Mouse (Mus musculus) embryonic facial prominence, embryonic 10.5 days (tissue): ENCODE results near the gene Sult2a7. TPM values are rescaled to one million over a fixed set of nuclear protein-coding genes. Genes with fewer than 3 reads are reported as not detected.

ENCODE experiments used
- DNase-seq: peaks from one replicate; pipeline ENCODE4 v3.0.0-alpha.2; 2017; ENCODE audit warnings: low spot score
- H3K27ac ChIP-seq: fragments of 300-500 bp; sonication (generic); replicated peaks from 2 replicates; pipeline ENCODE4 v1.5.1; 2016; ENCODE audit warnings: mild to moderate bottlenecking
- H3K27me3 ChIP-seq: fragments of 300-500 bp; sonication (generic); replicated peaks from 2 replicates; pipeline ENCODE4 v1.6.1; 2016; ENCODE audit warnings: low read depth, mild to moderate bottlenecking; ENCODE audit not compliant: poor library complexity, severe bottlenecking
- H3K36me3 ChIP-seq: fragments of 300-500 bp; sonication (generic); replicated peaks from 2 replicates; pipeline ENCODE4 v1.6.1; 2016; ENCODE audit warnings: mild to moderate bottlenecking, moderate library complexity
- H3K4me1 ChIP-seq: fragments of 300-500 bp; sonication (generic); 2 replicates; pipeline ENCODE4 v1.6.1; 2016
- H3K4me3 ChIP-seq: fragments of 300-500 bp; sonication (generic); 2 replicates; pipeline ENCODE4 v1.5.1; 2016; ENCODE audit warnings: mild to moderate bottlenecking, moderate library complexity
- H3K9me3 ChIP-seq: fragments of 300-500 bp; sonication (generic); 2 replicates; pipeline ENCODE4 v1.6.1; 2016; ENCODE audit warnings: mild to moderate bottlenecking
- WGBS: fragments of 180-500 bp; shearing (Covaris S2); methylation state at CpG from one replicate; pipeline ENCODE4 v1.1.7; 2016; 5-methylcytosine and 5-hydroxymethylcytosine counted together
- polyA plus RNA-seq: library from polyadenylated mRNA; unstranded; fragments of >200 nt; fragmentation: Nextera tagmentation; extraction: Ambion mirVana; gene quantifications from 2 replicates; pipeline ENCODE4 v1.2.1, GENCODE M21; 2016

The Sult2a7 gene
- polyA plus RNA-seq: not detected in 2 replicates

DNA sequence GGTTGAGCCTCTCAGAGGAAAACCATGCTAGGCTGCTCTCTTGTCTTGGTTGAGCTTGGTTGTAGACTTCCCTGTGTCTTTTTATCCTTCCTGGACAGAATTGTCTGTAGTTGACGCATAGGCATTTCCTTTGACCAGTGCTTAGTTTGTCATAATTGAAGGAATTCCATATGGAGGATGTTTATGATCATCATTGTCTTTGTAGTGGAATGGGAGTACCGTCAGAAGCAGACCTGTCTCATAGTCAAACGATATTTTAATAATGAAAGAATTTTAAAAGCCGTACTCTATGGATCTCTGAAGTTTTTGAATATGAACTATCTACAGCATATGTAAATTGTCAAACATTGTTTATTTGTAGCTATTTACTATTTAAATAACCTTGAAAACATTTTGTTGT, at the start of gene Sult2a7:
Gene Sult2a7 (minus strand): TSS at position 101 of the 400 bp plus-strand sequence.
- Histone ChIP-seq H3K9me3 (peaks cover 29% of the 10 kb centered on the region), H3K27me3 (no peaks in the 10 kb centered on the region), H3K4me3 (no peak within 1 kb of the TSS), H3K4me1 (no peaks in the 10 kb centered on the region), H3K36me3 (no peaks in the 10 kb centered on the region), H3K27ac (no peak within 1 kb of the TSS)
- DNase-seq: no peak
- 86% methylated on average over 4 of the region's 4 CpGs for WGBS

DNA sequence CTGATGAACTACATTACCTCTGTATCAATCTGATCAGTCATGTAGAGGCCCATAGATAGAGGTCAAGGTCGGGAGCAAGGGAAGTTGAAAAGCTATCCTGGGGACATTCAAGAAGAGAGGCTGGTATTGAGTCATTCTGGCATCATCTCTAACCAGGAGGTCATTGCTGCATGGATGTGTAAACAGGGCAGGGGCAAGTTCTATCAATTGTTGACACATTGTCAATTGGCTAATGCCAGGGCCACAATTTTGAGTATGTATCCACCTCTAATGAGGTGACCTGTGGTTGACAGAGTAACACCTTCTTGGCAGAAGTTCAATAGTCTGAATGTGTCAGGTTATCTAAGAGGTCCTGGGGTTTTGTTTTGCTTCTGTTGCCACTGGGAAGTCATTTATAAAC, 31.2 kb upstream of the Sult2a7 start:
- Histone ChIP-seq H3K4me1 (no peaks in the 10 kb centered on the region), H3K4me3 (no peak overlapping the region), H3K9me3 (peaks cover 52% of the 10 kb centered on the region), H3K27ac (no peak overlapping the region), H3K27me3 (no peaks in the 10 kb centered on the region), H3K36me3 (no peaks in the 10 kb centered on the region)
- DNase-seq: no peak
- WGBS: 67% methylated on average over 1 of the region's 1 CpGs

DNA sequence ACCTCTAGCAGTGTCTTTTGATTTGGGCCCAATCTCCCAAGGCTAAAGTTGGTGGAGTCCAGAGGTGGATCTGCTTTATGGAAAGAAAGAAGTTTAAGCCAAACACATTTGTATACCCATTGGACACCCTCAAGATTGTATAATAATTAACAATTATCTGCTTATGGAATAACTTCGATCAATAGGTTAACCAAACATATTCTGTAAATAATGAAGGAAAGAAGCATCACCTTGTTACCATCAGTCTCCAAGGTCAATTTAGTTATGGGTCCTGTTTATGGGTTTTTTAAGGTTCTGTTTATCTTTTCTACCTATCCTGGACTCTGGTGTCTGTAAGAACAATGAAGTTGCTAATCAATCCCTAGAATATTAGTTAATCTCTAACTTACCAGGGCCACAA, 28.6 kb upstream of the Sult2a7 start:
- H3K4me1 ChIP-seq: no peaks in the 10 kb centered on the region
- H3K36me3 ChIP-seq: no peaks in the 10 kb centered on the region
- no peaks in the 10 kb centered on the region for H3K27me3 ChIP-seq
- H3K27ac ChIP-seq: no peak overlapping the region
- H3K4me3 ChIP-seq: no peak overlapping the region
- 91% methylated on average over 1 of the region's 1 CpGs for WGBS
- DNase-seq: no peak
- H3K9me3 ChIP-seq: peaks cover 64% of the 10 kb centered on the region

DNA sequence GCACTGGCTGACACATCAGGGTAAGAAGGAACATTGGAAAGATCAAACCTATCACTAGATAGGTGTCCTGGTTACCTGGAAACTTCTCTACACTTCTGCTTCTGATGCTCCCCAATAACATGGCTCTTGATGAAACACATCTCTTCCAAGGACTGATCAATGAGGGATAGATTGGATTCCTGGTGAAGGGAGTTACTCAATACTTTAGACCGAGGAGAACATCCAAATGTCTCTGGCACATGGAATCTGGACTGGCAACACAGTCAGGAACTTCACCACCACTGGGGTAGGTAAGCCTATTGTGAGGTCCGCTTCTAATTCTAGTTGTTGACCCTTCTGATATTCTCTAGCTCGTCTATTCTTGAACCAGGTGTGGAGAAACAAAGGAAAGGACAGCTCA, 24.3 kb upstream of the Sult2a7 start:
- H3K27ac ChIP-seq: no peak overlapping the region
- DNase-seq: no peak
- no peaks in the 10 kb centered on the region for H3K36me3 ChIP-seq
- H3K4me1 ChIP-seq: no peaks in the 10 kb centered on the region
- H3K4me3 ChIP-seq: no peak overlapping the region
- peaks cover 76% of the 10 kb centered on the region for H3K9me3 ChIP-seq
- 72% methylated on average over 3 of the region's 3 CpGs for WGBS
- H3K27me3 ChIP-seq: no peaks in the 10 kb centered on the region

DNA sequence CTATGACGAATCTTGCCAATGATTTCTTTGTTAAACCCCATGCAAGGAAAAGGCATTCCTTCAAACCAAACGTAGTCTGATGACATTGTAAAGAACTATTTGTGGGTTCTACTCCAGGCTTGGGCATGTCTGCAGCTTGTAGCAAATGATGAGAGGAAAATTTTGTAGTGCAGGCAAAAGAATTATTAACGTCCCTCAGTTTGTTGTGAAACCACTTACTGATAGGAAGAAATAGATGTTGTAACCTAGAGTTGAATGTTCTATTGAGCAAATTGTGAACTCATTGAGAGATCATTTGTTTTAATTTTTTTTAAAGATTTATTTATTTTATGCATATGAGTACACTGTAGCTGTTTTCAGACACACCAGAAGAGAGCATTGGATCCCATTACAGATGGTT, 1.1 kb downstream of the Sult2a7 start:
- no peak for DNase-seq
- Histone ChIP-seq H3K4me1 (no peaks in the 10 kb centered on the region), H3K36me3 (no peaks in the 10 kb centered on the region), H3K27me3 (no peaks in the 10 kb centered on the region), H3K27ac (no peak overlapping the region), H3K4me3 (no peak overlapping the region), H3K9me3 (peaks cover 29% of the 10 kb centered on the region)
- 75% methylated on average over 3 of the region's 3 CpGs for WGBS

DNA sequence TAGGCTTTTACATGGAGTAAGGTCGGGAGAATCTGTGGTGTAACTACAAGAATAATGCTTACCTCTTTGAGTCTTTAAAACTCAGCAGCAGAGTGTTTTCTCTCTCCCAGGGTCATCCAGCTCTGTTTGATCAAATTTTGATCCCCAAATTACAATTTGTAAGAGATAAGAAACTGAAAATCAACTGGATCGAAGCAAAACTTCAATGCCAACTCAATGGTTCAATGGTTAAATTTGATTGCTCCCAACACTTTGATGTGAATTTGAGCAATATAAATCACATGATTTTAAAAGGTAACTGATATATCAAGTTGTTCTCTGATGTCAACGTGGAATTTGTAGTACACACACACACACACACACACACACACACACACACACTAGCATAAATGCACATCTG, 47.5 kb downstream of the Sult2a7 start, which contains the start of gene Sult2a8:
Gene Sult2a8 (minus strand): TSS at position 236 of the 400 bp plus-strand sequence.
- 72% methylated on average over 3 of the region's 3 CpGs for WGBS
- H3K4me3 ChIP-seq: no peak within 1 kb of the TSS
- H3K27me3 ChIP-seq: no peaks in the 10 kb centered on the region
- H3K9me3 ChIP-seq: peaks cover 46% of the 10 kb centered on the region
- H3K27ac ChIP-seq: no peak within 1 kb of the TSS
- no peak for DNase-seq
- H3K4me1 ChIP-seq: no peaks in the 10 kb centered on the region
- H3K36me3 ChIP-seq: no peaks in the 10 kb centered on the region

DNA sequence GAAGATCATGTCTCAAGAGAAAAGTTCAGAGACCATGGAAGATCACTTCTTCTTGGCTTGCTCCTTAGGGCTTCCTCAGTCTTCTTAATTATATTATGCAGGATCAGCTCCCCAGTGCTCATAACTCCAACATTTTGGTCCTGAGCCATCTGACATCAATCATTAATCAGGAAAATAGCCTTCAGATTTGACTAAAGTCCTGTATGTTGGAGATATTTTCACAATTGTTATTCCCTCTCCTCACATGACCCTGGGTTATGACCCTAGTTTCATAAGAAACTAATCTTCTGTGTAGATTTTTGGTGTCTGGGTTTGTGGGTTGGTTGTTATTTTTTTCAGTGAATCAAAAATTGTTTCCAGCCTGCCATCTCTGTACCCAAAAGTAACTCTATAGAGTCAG, 54.4 kb downstream of the Sult2a7 start:
- DNase-seq: no peak
- no peaks in the 10 kb centered on the region for H3K36me3 ChIP-seq
- H3K9me3 ChIP-seq: peaks cover 54% of the 10 kb centered on the region
- H3K27ac ChIP-seq: no peak overlapping the region
- H3K4me1 ChIP-seq: no peaks in the 10 kb centered on the region
- no peaks in the 10 kb centered on the region for H3K27me3 ChIP-seq
- no peak overlapping the region for H3K4me3 ChIP-seq

DNA sequence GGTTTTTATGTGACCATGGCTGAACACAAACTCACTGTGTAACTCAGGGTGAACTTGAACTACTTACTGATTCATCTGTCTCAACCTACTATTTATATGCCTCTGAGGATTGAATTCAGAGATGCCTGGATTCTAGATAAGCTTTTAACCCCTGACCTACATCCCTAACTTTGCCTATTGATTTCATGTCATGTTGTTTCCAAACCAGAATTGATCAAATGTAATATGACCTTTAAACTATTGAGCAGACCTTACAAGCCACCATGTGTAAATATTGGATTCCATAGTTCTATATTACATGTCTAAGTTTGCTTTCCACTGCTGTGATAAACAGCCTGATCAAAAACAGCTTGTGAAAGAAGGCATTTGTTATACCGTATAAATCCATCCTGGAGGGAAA, 55.5 kb downstream of the Sult2a7 start:
- DNase-seq: no peak
- Histone ChIP-seq H3K4me3 (no peak overlapping the region), H3K27ac (no peak overlapping the region), H3K4me1 (no peaks in the 10 kb centered on the region), H3K27me3 (no peaks in the 10 kb centered on the region), H3K36me3 (no peaks in the 10 kb centered on the region), H3K9me3 (peaks cover 55% of the 10 kb centered on the region)
- 81% methylated on average over 1 of the region's 1 CpGs for WGBS

DNA sequence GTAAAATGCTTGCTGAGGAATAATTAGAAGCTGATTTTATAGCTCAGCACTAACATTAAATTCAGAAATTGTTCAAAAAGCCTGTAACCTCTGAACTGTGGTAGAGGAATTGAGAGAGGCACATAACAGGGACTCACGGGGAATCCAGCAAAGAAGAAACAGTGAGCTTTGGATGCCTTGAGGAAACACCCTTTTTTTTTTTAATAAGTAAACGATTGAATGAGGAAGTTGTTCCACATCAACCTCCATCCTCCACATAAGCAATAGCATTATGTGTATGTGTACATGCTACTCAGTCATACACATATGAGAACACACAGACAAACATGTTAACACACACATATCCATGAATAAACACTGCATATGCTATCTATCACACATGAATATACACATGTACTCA, 56.0 kb downstream of the Sult2a7 start:
- Histone ChIP-seq H3K27ac (no peak overlapping the region), H3K4me1 (no peaks in the 10 kb centered on the region), H3K27me3 (no peaks in the 10 kb centered on the region), H3K4me3 (no peak overlapping the region), H3K9me3 (peaks cover 51% of the 10 kb centered on the region; the same call in 1 of the 2 replicates), H3K36me3 (no peaks in the 10 kb centered on the region)
- DNase-seq: no peak
- 82% methylated on average over 2 of the region's 2 CpGs for WGBS

Other genes starting within 250 kb of the Sult2a7 start
- not detected in 2 replicates for gene Sult2a6, start 239.4 kb downstream of the Sult2a7 start, polyA plus RNA-seq
- gene Obox8, start 160.7 kb downstream of the Sult2a7 start, polyA plus RNA-seq: not detected in 2 replicates
- not detected in 2 replicates for gene Sult2a8, start 47.5 kb downstream of the Sult2a7 start, polyA plus RNA-seq
- gene Vmn1r90, start 69.3 kb upstream of the Sult2a7 start, polyA plus RNA-seq: 0.09 and 0.13 TPM in 2 replicates
- gene Obox7, start 165.3 kb upstream of the Sult2a7 start, polyA plus RNA-seq: not detected in 2 replicates